Mouse (Mus musculus): ENCODE measurements around the gene Rspry1.
A peak's percentile ranks its signal among the peaks of the same experiment; 100 is the strongest.

The Rspry1 gene

DNA sequence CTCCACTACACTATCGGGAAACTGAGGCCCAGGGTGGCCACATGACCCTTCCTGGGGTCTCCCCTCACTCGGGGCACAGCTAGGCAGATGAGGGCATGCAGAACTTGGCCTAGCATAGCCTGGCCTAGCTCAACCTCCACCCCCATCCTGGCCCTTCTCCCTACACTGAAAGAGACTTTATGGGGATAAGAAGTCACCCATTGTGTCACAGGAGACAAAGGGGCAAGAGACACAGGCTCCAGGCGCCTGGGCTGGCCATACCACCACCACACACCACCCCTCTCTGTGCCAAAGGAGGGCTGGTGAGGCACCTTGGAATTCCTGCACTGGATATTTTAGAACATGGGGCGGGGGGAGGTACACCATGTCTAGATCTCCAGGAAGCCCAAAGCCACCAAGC, 82.5 kb downstream of the Rspry1 start:
- no peak for DNase-seq (ENCODE audit: low spot score)

DNA sequence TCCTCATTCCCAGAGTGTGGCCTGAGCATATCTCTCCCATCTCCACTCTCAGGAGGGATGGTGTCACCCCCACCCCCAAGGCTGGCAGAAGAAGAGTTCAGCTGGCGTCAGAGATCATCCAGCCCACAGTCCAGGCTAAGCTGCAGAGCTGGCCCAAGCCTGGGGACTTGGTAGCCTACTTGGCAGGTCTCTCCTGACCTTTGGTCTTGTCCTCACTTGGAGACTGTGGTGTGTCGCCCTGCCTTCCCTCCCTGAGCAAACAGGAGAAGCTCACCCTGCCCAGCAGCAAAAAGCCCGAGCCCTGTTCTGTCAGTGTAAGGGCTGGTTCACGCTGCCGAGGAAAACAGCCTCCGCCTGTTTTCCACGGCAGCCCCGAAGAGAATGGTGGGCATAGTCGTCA, 84.2 kb downstream of the Rspry1 start:
- DNase-seq (ENCODE audit: low spot score): no peak

DNA sequence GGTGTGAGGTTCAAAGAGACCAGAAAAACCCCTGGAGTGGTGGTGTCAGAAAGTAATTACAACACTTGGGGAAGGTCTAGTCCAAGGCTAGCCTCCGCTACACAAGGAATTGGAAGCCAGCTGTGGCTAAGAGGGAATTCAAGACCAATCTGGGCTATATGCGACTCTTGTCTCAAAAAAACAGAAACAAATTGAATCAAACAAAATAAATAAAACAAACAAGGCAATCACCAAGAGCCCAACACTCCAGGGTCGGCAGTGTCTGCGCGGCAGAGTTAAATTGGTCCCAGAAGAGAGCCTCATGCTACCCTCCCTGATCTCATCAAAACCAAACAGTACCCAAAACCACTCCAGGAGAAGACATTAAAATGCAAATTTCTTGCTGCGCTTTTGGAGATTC, 93.0 kb downstream of the Rspry1 start:
- no peak for DNase-seq (ENCODE audit: low spot score)

DNA sequence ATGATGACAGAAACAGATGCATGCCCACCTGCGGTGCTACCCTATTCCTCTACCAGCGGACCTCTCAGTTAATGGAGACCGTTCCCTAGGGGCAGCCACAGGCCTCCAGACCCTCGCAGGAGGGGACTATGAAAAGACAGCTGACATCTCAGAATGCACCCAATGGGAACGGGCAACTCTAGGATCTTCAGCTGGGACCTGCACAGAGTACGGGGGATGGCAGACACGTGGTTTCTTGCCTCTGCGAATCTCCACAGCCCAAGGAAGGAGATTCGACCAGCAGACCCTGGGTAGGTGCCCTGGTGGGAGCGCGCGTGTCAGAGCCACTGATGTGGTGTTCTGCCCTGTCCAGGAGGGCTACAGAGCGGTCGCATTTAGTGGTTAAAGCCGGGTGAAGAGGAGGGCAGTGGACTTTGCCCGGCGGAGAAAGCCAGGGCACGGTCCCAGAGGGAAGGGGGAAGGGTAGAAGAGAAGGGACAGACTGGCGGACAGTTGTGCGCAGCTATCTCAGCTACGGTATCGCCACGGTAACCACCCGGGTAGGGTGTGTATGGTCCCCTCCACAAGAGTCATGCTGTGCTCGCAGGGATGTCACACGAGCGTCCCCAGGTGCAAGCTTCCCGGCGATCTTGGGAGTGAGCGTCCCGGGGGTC, 93.7 kb downstream of the Rspry1 start:
- DNase-seq (ENCODE audit: low spot score): no peak

DNA sequence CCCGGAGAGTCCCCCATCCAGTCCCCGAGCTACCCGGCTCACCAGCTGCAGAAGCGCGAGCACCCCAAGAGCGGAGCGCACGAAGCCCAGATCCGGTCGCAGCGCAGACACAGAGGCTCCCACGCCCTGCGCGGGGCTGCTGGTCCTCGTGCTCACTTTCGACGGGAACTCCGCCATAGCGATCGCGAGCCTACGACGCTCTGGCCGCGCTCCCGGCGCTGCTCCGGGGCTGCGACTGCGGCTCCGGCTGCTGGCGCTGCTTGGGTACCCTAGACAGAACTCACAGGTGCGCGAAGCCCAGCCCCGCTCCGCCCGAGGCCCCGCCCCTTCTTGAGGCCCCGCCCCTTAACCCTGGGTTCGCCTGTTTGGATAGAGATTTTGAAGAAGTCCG, 94.3 kb downstream of the Rspry1 start, which contains the start of gene Pllp:
Gene Pllp (minus strand): TSS at position 285 of the 391 bp plus-strand sequence.
- DNase-seq (ENCODE audit: low spot score): no peak

DNA sequence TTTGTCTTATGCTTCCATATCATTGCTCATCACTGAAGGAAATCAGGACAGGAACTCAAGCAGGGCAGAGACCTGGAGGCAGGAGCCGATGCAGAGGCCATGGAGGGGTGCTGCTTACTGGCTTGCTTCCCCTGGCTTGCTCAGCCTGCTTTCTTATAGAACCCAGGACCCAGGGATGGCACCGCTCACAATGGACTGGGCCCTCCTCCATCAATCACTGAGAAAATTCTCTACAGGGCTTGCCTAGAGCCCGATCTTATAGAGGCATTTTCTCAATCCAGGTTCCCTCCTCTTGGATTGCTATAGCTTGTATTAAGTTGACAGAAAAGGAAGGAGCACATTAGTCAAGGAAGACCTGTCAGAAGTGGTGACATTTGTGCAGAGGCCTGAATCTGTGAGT, 94.8 kb downstream of the Rspry1 start:
- no peak for DNase-seq (ENCODE audit: low spot score)

DNA sequence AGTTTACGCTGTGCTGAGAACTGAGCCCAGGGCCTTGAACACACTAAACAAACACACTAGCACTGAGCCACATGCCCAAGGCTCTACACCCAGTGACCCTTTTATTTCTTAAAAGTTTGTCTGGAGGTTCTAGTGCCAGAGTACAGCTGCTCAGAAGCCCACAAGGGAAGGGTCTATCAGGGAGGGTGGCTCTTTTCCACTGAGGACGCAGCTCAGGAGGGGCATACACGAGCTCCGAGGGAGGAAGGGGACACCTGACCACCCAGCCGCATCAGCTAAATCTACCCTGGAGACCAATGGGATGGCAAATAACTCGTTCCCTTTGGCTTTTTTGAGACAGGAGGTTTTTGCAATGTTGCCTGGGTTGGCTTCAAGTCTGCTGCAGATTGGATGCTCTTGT, 96.2 kb downstream of the Rspry1 start:
- DNase-seq (ENCODE audit: low spot score): peak; percentile 26

DNA sequence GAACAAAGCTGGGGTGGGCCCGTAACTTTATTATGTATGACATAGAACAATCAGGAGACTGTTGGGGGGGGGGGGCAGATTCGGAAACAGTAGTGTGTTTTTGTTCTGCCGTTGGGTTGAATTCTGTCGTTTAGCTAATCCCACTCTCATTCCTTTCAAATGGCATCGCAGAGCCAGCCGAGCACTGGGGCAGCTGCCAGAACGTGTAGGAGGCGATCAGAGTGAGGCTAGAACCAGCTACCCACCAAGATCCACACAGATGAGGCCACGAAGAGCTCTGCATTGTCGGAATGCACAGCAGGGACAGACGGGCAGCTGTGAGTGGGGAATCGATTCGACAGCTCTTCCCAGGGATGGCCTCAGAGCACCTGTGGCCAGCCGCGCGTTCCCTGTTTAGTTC, 97.6 kb downstream of the Rspry1 start:
- peak; percentile 34 for DNase-seq (ENCODE audit: low spot score)

DNA sequence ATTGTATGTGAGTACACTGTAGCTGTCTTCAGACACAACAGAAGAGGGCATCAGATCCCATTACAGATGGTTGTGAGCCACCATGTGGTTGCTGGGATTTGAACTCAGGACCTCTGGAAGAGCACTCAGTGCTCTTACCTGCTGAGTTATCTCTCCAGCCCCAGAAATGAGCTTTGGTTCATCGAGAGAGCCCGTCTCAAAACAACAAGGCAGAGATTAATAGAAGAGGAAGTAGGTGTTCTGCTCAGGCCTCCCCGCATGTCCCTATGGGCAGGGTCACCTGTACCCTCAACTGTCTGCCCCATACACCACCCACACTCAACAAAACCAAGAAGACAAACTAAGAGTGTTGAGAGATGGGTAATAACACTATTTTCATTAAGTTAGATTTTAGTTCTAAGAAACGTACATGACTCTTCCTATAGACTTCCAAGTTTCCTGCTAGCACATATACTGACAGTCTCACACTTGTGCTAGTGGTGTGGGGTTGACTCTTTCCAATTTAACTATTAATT, 98.7 kb downstream of the Rspry1 start:
- no peak for DNase-seq (ENCODE audit: low spot score)

DNA sequence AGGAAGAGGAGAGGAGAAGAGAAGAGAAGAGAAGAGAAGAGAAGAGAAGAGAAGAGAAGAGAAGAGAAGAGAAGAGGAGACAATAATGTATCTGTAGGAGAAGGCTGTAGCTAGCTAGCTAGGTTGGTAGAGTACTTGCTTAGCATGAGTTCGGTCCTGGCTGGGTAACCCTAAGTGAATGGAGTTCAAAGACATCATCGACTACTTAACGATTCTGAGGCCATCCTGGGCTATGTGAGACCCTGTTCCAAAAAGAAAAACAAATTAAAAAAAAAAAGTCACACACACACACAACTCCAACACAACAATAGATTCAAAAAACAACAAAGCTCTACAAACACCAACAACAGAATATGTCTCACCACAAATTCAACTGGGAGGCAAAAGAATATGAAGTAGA, 100.4 kb downstream of the Rspry1 start:
- DNase-seq (ENCODE audit: low spot score): no peak

DNA sequence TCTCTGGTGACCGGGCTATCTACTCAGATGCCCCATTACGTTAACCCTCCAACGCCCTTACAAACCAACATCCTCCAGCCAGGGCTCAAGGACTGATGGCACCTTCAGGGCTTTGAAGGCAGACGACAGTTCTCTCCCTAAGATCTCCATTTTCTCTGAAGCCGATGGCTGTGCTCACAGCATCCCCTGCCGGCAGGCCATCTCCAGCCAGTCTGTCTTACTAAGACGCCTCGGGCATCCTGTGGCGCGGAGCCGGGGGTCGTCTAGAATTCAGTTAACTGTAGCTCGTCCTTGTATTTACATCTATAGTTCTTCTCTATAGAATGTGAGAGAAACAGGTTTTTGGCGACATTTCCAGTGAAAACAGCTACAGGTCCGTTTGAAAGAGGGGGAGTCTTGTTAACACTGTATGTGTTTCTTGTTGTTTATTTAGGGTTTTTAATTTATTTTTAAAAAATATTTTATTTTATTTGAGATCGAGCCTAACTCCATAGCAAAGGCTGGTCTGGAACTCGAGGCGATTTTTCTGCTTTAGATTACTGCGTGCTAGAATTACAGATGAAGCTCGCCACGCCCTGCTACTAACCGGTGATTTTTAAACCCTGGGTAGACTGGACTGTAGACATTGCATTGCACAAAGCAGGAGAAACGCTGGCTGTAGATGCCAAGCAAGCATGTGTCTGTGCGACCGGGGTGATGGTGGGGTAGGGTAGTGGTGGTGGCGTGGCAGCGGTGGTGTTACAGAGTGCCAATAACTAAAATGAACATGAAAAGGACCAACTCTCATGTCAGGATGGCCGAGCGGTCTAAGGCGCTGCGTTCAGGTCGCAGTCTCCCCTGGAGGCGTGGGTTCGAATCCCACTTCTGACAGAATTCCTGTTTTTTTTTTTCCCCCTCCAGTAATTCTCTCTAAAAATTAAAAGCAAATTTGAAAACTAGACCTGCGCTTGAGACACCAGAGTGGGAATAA, 101.4 kb downstream of the Rspry1 start:
- peak; percentile 84 for DNase-seq (ENCODE audit: low spot score)

DNA sequence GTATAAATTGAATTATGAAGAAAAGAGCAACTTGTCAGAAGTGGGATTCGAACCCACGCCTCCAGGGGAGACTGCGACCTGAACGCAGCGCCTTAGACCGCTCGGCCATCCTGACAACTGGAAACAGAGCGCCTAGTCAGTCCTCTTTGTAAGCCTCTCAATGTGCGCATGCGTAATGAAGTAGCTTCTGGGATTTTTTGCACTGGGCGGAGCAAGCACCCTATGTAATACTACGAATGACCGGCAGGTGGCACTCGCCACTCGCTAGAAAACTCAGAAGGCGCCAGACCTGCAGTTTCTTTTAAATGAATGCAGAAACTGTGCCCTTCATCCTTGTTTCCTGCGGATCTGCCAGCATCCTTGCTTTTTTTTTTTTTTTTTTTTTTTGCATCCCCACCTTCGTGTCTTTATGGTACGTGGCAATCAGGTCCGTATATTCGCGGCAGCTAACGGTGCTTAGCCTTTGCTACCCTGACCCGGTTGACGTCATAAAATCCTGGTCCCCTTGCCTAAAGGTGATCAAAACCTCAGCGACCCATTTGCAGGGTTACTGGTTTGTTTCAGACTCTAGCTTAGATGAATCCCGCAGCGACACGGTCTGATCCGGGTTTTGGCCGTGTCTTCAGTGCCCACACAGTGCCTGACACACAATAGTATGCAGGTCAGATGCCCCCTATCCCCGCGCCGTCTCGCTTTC, 102.4 kb downstream of the Rspry1 start:
- DNase-seq (ENCODE audit: low spot score): peak; percentile 98

DNA sequence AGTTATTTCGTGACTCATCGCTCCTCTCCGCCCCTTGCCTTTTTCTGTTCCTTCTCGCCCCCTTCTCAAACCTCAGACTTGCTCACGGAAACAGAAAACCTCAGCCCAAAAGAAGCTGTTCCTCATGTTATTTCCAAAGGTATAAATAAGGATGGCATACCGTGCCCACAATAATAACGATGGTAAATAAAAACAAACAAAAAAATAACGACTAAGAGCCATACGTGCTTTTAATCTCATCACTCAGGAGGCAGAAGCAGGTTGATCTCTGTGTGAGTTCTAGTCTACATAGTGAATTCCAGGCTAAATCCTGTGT, 102.9 kb downstream of the Rspry1 start:
- no peak for DNase-seq (ENCODE audit: low spot score)

DNA sequence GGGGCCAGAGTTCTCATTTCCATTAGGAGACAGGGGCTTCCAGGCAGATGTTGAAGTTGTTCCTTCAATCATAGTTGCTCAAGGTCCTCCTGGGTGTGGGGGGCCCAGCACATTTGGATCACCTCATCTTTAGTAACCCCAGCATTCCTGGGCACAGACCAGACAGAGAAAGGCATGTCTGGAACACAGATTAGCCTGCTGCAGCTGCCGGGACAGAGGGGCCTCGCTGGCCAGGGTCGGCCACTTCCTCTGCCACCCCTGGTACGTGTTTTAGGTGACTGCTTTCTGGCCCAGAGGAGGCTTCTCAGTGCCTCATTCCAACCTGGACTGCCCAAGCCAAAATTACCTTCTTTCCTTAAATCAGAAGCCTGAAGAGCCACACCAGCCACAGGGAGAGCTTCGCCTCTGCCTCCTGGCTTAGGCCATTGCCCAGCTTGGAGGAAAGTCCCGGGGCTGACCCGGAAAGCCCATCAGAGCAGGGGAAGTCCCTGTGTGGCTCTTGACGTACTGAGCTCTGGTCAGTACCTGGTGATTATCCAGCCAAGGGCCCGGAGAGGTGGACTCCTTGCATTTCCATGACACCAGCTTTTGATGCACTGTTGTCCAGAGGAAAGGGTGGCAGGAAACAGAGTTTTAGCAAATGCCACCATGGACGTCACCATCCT, 104.0 kb downstream of the Rspry1 start:
- DNase-seq (ENCODE audit: low spot score): no peak

DNA sequence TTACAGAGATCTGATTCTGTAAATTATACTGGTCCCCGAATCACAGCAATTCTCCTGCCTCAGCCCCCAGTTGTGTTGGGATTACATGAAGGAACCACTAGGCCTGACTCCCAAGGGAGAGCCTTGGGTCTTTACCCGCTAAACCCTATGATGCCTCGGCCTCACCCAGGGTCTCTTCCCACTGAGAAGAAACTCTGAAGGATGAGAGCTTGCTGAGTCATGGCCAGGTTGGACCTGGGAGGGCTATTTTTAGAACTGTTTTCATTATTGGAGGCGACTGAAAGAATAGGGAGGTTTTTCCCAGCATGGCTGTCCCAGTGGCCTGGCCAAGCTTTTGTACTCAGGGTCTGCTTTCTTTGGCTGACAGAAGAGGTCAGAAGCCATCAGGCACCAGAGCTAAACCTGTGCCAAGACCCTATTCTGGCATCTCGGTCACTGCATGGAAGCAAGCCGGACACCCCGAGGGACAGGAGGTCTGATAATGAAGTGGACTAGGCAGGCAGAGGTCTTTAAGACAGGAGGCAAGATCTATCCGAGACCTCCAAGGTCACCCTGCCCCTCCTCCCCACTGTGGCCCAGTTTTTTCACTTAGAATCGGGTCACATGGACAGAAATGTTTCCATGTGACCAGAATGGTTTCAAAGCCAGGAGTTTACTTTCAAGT, 105.1 kb downstream of the Rspry1 start:
- no peak for DNase-seq (ENCODE audit: low spot score)
